Mouse (Mus musculus) embryonic facial prominence, embryonic 14.5 days (tissue): Measurements from ENCODE around the gene Pkd1l3. TPM values are rescaled to one million over a fixed set of nuclear protein-coding genes. Genes with fewer than 3 reads are reported as not detected.

ENCODE experiments used
- polyA plus RNA-seq: library from polyadenylated mRNA; unstranded; fragments of >200 nt; fragmentation: Nextera tagmentation; extraction: Ambion mirVana; gene quantifications from 2 replicates; pipeline ENCODE4 v1.2.1, GENCODE M21; 2014

Pkd1l3 gene
- polyA plus RNA-seq, 1 experiment from 2014 or later = not detected

Other genes with a start within 250 kb of the Pkd1l3 start
- gene Pmfbp1, start 120.5 kb upstream of the Pkd1l3 start, polyA plus RNA-seq = 0.08 and 0.38 TPM in 2 replicates
- gene Dhx38, start 48.7 kb upstream of the Pkd1l3 start, polyA plus RNA-seq = 17.4 and 19.5 TPM in 2 replicates
- 23.5 and 25.4 TPM in 2 replicates for gene Txnl4b, start 48.6 kb upstream of the Pkd1l3 start, polyA plus RNA-seq
- 2.3 and 4.3 TPM in 2 replicates for gene Hp, start 35.3 kb upstream of the Pkd1l3 start, polyA plus RNA-seq
- 34.7 and 39.3 TPM in 2 replicates for gene Dhodh, start 5.8 kb upstream of the Pkd1l3 start, polyA plus RNA-seq
- 118 and 136 TPM in 2 replicates for gene Ist1, start 78.7 kb downstream of the Pkd1l3 start, polyA plus RNA-seq
- gene Zfp821, start 91.0 kb downstream of the Pkd1l3 start, polyA plus RNA-seq = 22.4 and 24.9 TPM in 2 replicates
- 7.9 and 9.2 TPM in 2 replicates for gene Atxn1l, start 123.2 kb downstream of the Pkd1l3 start, polyA plus RNA-seq
- 34.0 and 38.4 TPM in 2 replicates for gene Ap1g1, start 164.0 kb downstream of the Pkd1l3 start, polyA plus RNA-seq